Mouse (Mus musculus) heart, adult 2 months (tissue): Measurements from ENCODE around the gene 4930595D18Rik.

Experiments used
- CTCF ChIP-seq: fragments of 200-600 bp; IDR thresholded peaks from 2 replicates; pipeline ENCODE4 v1.8.1; 2022; ENCODE audit warnings: antibody characterized with exemption, mild to moderate bottlenecking, moderate library complexity
- EP300 ChIP-seq: fragments of 200-500 bp; IDR thresholded peaks from 2 replicates; pipeline ENCODE4 v1.6.1; 2011; ENCODE audit warnings: low read depth, low read length, control low read depth; ENCODE audit not compliant: insufficient read depth
- POLR2A ChIP-seq: fragments of 200-500 bp; IDR thresholded peaks from 2 replicates; pipeline ENCODE4 v1.6.1; 2011; ENCODE audit warnings: mild to moderate bottlenecking, low read depth, low read length, control low read depth; ENCODE audit not compliant: insufficient read depth

- TF ChIP-seq CTCF, result no peak
- no peak for TF ChIP-seq POLR2A
- no peak for TF ChIP-seq EP300
Measured at GRCm38 (mm10) chr12:111218867-111219266, 34.6 kb upstream of the 4930595D18Rik start.
